Comparison of ENCODE assay signal across 30 mouse cellular contexts in genomic region chr4:123733532-123733931, GRCm38 (mm10). TPM values are rescaled to one million over a fixed set of nuclear protein-coding genes. Genes with fewer than 3 reads are reported as not detected.
DNase-seq lines count a peak whose midpoint lies in the region; ATAC-seq and TF ChIP-seq lines count a peak whose summit lies in the region.
"Had no signal": no experiment of that assay in that cellular context is flagged by ENCODE, and none has a peak within 500 bp of the region (broad histone marks: within the 10 kb centered on the region; RNA-seq: fewer than 3 reads in every experiment).

No protein-coding gene starts in this region.

- H3K4me3 ChIP-seq in cerebellum, adult 2 months (replicated peaks; ENCODE audit: insufficient read depth, low read depth, low read length): no peak overlapping the region
- H3K4me3 ChIP-seq in heart, embryonic 10.5 days: no peak overlapping the region
- H3K4me3 ChIP-seq in liver, embryonic 15.5 days (replicated peaks): no peak overlapping the region
- no peak overlapping the region for H3K4me3 ChIP-seq in liver, embryonic 11.5 days (ENCODE audit: low read depth, low read length)
- no peak overlapping the region for H3K4me3 ChIP-seq in stomach, embryonic 16.5 days (replicated peaks; ENCODE audit: low read length)
- H3K4me3 ChIP-seq: heart, adult 2 months; heart, embryonic 13.5 days; hindbrain, embryonic 15.5 days; kidney, embryonic 15.5 days; myocyte; neural tube, embryonic 12.5 days had no signal

- H3K27me3 ChIP-seq in cerebellum, adult 2 months (ENCODE audit: control insufficient read depth, insufficient read depth, low read length): no peaks in the 10 kb centered on the region
- H3K27me3 ChIP-seq in heart, embryonic 10.5 days (ENCODE audit: insufficient read depth, poor library complexity, severe bottlenecking): no peaks in the 10 kb centered on the region
- no peaks in the 10 kb centered on the region for H3K27me3 ChIP-seq in liver, embryonic 15.5 days
- H3K27me3 ChIP-seq in liver, embryonic 11.5 days (replicated peaks; ENCODE audit: control insufficient read depth, insufficient read depth, low read length): no peaks in the 10 kb centered on the region
- H3K27me3 ChIP-seq in stomach, embryonic 16.5 days (ENCODE audit: control insufficient read depth, insufficient read depth, low read length): no peaks in the 10 kb centered on the region
- H3K27me3 ChIP-seq: CH12.LX; heart, embryonic 13.5 days; hindbrain, embryonic 15.5 days; kidney, embryonic 15.5 days; neural tube, embryonic 12.5 days had no signal

- TF ChIP-seq POLR2A in cerebellum, adult 2 months (IDR thresholded peaks at IDR 0.05; ENCODE audit: borderline replicate concordance, insufficient read depth, low read length): no peak

- 94% methylated on average over 9 of the region's 9 CpGs for WGBS in cerebellum, adult 2 months
- whole genome bisulfite sequencing in heart, embryonic 10.5 days: 91% methylated on average over 9 of the region's 9 CpGs
- WGBS in liver, embryonic 15.5 days (ENCODE audit: insufficient replicate concordance): 79% methylated on average over 9 of the region's 9 CpGs
- WGBS in liver, embryonic 11.5 days: 84% methylated on average over 9 of the region's 9 CpGs
- WGBS in stomach, embryonic 16.5 days: 92% methylated on average over 9 of the region's 9 CpGs

- peak; percentile 25; the same call in 1 of the 2 replicates for ATAC-seq in liver, embryonic 15.5 days (ENCODE audit: insufficient read depth)
- ATAC-seq in liver, embryonic 11.5 days (replicated peaks; ENCODE audit: low FRiP score): no peak
- peak; percentile 13; the same call in 1 of the 2 replicates for ATAC-seq in stomach, embryonic 16.5 days (ENCODE audit: insufficient read depth, low FRiP score)
- ATAC-seq: lung, postnatal 0 days had no signal

- no peak overlapping the region for H3K4me2 ChIP-seq in liver, embryonic 15.5 days
- no peak overlapping the region for H3K4me2 ChIP-seq in liver, embryonic 11.5 days
- no peak overlapping the region for H3K4me2 ChIP-seq in stomach, embryonic 16.5 days (ENCODE audit: low read depth, low read length)
- H3K4me2 ChIP-seq: heart, embryonic 13.5 days; hindbrain, embryonic 15.5 days; kidney, embryonic 15.5 days; neural tube, embryonic 12.5 days had no signal

- no peak overlapping the region for H3K9ac ChIP-seq in liver, embryonic 15.5 days
- H3K9ac ChIP-seq in liver, embryonic 11.5 days (ENCODE audit: low read depth, low read length): no peak overlapping the region
- no peak overlapping the region for H3K9ac ChIP-seq in stomach, embryonic 16.5 days (ENCODE audit: low read length)
- H3K9ac ChIP-seq: heart, embryonic 13.5 days; hindbrain, embryonic 15.5 days; kidney, embryonic 15.5 days; neural tube, embryonic 12.5 days had no signal

- no peak for TF ChIP-seq CTCF in cerebellum, adult 2 months (IDR thresholded peaks at IDR 0.05; ENCODE audit: borderline replicate concordance, insufficient read depth, low read depth, low read length)

- DNase-seq in cerebellum, adult 2 months: no peak
- DNase-seq in cerebellum, postnatal 36 days: no peak
- peak; percentile 77 for DNase-seq in heart, adult 11 months
- no peak for DNase-seq in heart, embryonic 10.5 days (ENCODE audit: low spot score)
- no peak for DNase-seq in liver, embryonic 11.5 days (ENCODE audit: low spot score)
- no peak for DNase-seq in adrenal gland, adult 8-10 months
- DNase-seq: adrenal gland, postnatal 10 days; cerebellum, adult 11 months; cerebellum, adult 9-11 months; gastrocnemius, postnatal 36 days; heart, adult 2 months; heart, postnatal 10 days; kidney, adult 18-20 months; layer of hippocampus, adult 9-11 months; lung, adult 18-20 months; lung, postnatal 4 days had no signal

- H3K9me3 ChIP-seq in heart, embryonic 10.5 days: no peaks in the 10 kb centered on the region
- no peaks in the 10 kb centered on the region for H3K9me3 ChIP-seq in liver, embryonic 15.5 days (replicated peaks)
- no peaks in the 10 kb centered on the region for H3K9me3 ChIP-seq in liver, embryonic 11.5 days (ENCODE audit: control insufficient read depth, low read length)
- H3K9me3 ChIP-seq in stomach, embryonic 16.5 days (replicated peaks; ENCODE audit: control insufficient read depth, low read length): no peaks in the 10 kb centered on the region
- H3K9me3 ChIP-seq: heart, embryonic 13.5 days; hindbrain, embryonic 15.5 days; kidney, embryonic 15.5 days; neural tube, embryonic 12.5 days had no signal

- H3K27ac ChIP-seq in cerebellum, adult 2 months (ENCODE audit: insufficient read depth, low read length): peak overlapping the region; percentile 77
- H3K27ac ChIP-seq in heart, embryonic 10.5 days: no peak overlapping the region
- H3K27ac ChIP-seq in liver, embryonic 15.5 days (replicated peaks): no peak overlapping the region
- no peak overlapping the region for H3K27ac ChIP-seq in liver, embryonic 11.5 days (ENCODE audit: low read depth, low read length)
- H3K27ac ChIP-seq in stomach, embryonic 16.5 days (ENCODE audit: low read length): no peak overlapping the region
- H3K27ac ChIP-seq: heart, adult 2 months; heart, embryonic 13.5 days; hindbrain, embryonic 15.5 days; kidney, embryonic 15.5 days; neural tube, embryonic 12.5 days had no signal

- H3K4me1 ChIP-seq in cerebellum, adult 2 months (ENCODE audit: control insufficient read depth, insufficient read depth, low read length): peaks cover 18% of the 10 kb centered on the region
- H3K4me1 ChIP-seq in heart, embryonic 10.5 days: no peaks in the 10 kb centered on the region
- no peaks in the 10 kb centered on the region for H3K4me1 ChIP-seq in liver, embryonic 15.5 days (replicated peaks)
- H3K4me1 ChIP-seq in liver, embryonic 11.5 days (replicated peaks; ENCODE audit: control insufficient read depth, insufficient read depth, low read length): no peaks in the 10 kb centered on the region
- H3K4me1 ChIP-seq in stomach, embryonic 16.5 days (ENCODE audit: control insufficient read depth, insufficient read depth, low read length): no peaks in the 10 kb centered on the region
- H3K4me1 ChIP-seq: heart, embryonic 13.5 days; hindbrain, embryonic 15.5 days; kidney, embryonic 15.5 days; neural tube, embryonic 12.5 days had no signal

- peaks cover 48% of the 10 kb centered on the region for H3K36me3 ChIP-seq in heart, embryonic 10.5 days
- peaks cover 41% of the 10 kb centered on the region for H3K36me3 ChIP-seq in liver, embryonic 15.5 days (replicated peaks)
- peaks cover 7% of the 10 kb centered on the region; the same call in 1 of the 2 replicates for H3K36me3 ChIP-seq in liver, embryonic 11.5 days (ENCODE audit: control insufficient read depth, insufficient read depth, low read length)
- H3K36me3 ChIP-seq in stomach, embryonic 16.5 days (ENCODE audit: control insufficient read depth, insufficient read depth, low read length): peaks cover 6% of the 10 kb centered on the region; the same call in 1 of the 2 replicates

RNA-seq across cellular contexts. Expression of gene Ndufs5, which starts 15.5 kb away (rescaled TPM):
- 602 and 636 TPM in 2 replicates for polyA plus RNA-seq in cerebellum, adult 2 months (2012; rRNA removed)
- 453 and 498 TPM in 2 replicates for polyA plus RNA-seq in heart, embryonic 10.5 days (2016; fragmentation: Nextera tagmentation; extraction: Ambion mirVana)
- polyA plus RNA-seq in liver, embryonic 15.5 days (2015; fragmentation: Nextera tagmentation; extraction: Ambion mirVana): 144 and 157 TPM in 2 replicates
- 312 and 323 TPM in 2 replicates for polyA plus RNA-seq in liver, embryonic 11.5 days (2014; fragmentation: Nextera tagmentation; extraction: Ambion mirVana)
- polyA plus RNA-seq in stomach, embryonic 16.5 days (2015; fragmentation: Nextera tagmentation; extraction: Ambion mirVana): 288 and 291 TPM in 2 replicates
- total RNA-seq in adrenal gland, adult 8-10 months (2022): 100 to 1,000 TPM; 141 to 205 (median 168) TPM

RNA-seq across cellular contexts. Expression of gene Akirin1, which starts 16.6 kb away (rescaled TPM):
- 43.1 and 43.6 TPM in 2 replicates for polyA plus RNA-seq in cerebellum, adult 2 months (2012; rRNA removed)
- polyA plus RNA-seq in heart, embryonic 10.5 days (2016; fragmentation: Nextera tagmentation; extraction: Ambion mirVana): 55.3 and 58.5 TPM in 2 replicates
- 22.6 and 23.6 TPM in 2 replicates for polyA plus RNA-seq in liver, embryonic 15.5 days (2015; fragmentation: Nextera tagmentation; extraction: Ambion mirVana)
- polyA plus RNA-seq in liver, embryonic 11.5 days (2014; fragmentation: Nextera tagmentation; extraction: Ambion mirVana): 39.8 and 49.1 TPM in 2 replicates
- 36.5 and 37.2 TPM in 2 replicates for polyA plus RNA-seq in stomach, embryonic 16.5 days (2015; fragmentation: Nextera tagmentation; extraction: Ambion mirVana)
- 10 to 100 TPM; 70.9 to 77.6 (median 71.6) TPM for total RNA-seq in adrenal gland, adult 8-10 months (2022)

RNA-seq across cellular contexts. Expression of gene Macf1, which starts 49.4 kb away (rescaled TPM):
- polyA plus RNA-seq in cerebellum, adult 2 months (2012; rRNA removed): 193 and 201 TPM in 2 replicates
- polyA plus RNA-seq in heart, embryonic 10.5 days (2016; fragmentation: Nextera tagmentation; extraction: Ambion mirVana): 57.4 and 58.9 TPM in 2 replicates
- polyA plus RNA-seq in liver, embryonic 15.5 days (2015; fragmentation: Nextera tagmentation; extraction: Ambion mirVana): 8.4 and 9.6 TPM in 2 replicates
- 35.3 and 36.5 TPM in 2 replicates for polyA plus RNA-seq in liver, embryonic 11.5 days (2014; fragmentation: Nextera tagmentation; extraction: Ambion mirVana)
- 34.1 and 35.3 TPM in 2 replicates for polyA plus RNA-seq in stomach, embryonic 16.5 days (2015; fragmentation: Nextera tagmentation; extraction: Ambion mirVana)
- 100 to 1,000 TPM; 137 to 199 (median 157) TPM for total RNA-seq in adrenal gland, adult 8-10 months (2022)

RNA-seq across cellular contexts. Expression of gene Rhbdl2, which starts 54.1 kb away (rescaled TPM):
- polyA plus RNA-seq in cerebellum, adult 2 months (2012; rRNA removed): 1.2 and 1.8 TPM in 2 replicates
- polyA plus RNA-seq in heart, embryonic 10.5 days (2016; fragmentation: Nextera tagmentation; extraction: Ambion mirVana): 1.5 and 2.3 TPM in 2 replicates
- polyA plus RNA-seq in liver, embryonic 15.5 days (2015; fragmentation: Nextera tagmentation; extraction: Ambion mirVana): not detected in 2 replicates
- 0.18 TPM in 1 of 2 replicates, not detected in the other for polyA plus RNA-seq in liver, embryonic 11.5 days (2014; fragmentation: Nextera tagmentation; extraction: Ambion mirVana)
- polyA plus RNA-seq in stomach, embryonic 16.5 days (2015; fragmentation: Nextera tagmentation; extraction: Ambion mirVana): 9.7 and 10.6 TPM in 2 replicates
- total RNA-seq in adrenal gland, adult 8-10 months (2022): 1 to 10 TPM in 2 of 4 experiments, under 1 TPM in 2; 0.38 to 2.4 (median 1.2) TPM
- total RNA-seq: CH12.LX; common myeloid progenitor, adult 5-6 weeks; gastrocnemius, adult 18-20 months; gastrocnemius, postnatal 36 days; heart, adult 2 months; hematopoietic stem cell, adult 5-6 weeks; megakaryocyte-erythroid progenitor cell, adult 5-6 weeks had no signal
- polyA plus RNA-seq: liver, adult 2 months had no signal
